Mouse (Mus musculus) megakaryocyte, embryonic 14.5 days (primary cell): ENCODE results near the gene Chst8. TPM values are rescaled to one million over a fixed set of nuclear protein-coding genes. Genes with fewer than 3 reads are reported as not detected.

Source experiments
- H3K27me3 ChIP-seq: replicated peaks from 2 replicates; pipeline ENCODE3; 2012; ENCODE audit warnings: inconsistent platforms
- H3K36me3 ChIP-seq: replicated peaks from 2 replicates; pipeline ENCODE3; 2012; ENCODE audit warnings: low read length, inconsistent platforms, mixed read lengths
- H3K4me1 ChIP-seq: 2 replicates; pipeline ENCODE4 v1.6.1; 2012; ENCODE audit warnings: inconsistent platforms
- H3K4me3 ChIP-seq: replicated peaks from 2 replicates; pipeline ENCODE3; 2012; ENCODE audit warnings: moderate library complexity, mild to moderate bottlenecking, inconsistent platforms
- H3K9me3 ChIP-seq: 2 replicates; pipeline ENCODE4 v1.6.1; 2012; ENCODE audit warnings: inconsistent platforms
- FLI1 ChIP-seq: IDR thresholded peaks from 2 replicates; pipeline ENCODE4 v1.6.1; 2012; ENCODE audit warnings: low read length, inconsistent platforms, mixed read lengths
- GATA1 ChIP-seq: IDR thresholded peaks from 3 replicates; pipeline ENCODE4 v1.6.1; 2012; ENCODE audit warnings: mixed read lengths, low read length, inconsistent platforms, borderline replicate concordance
- polyA plus RNA-seq: library from polyadenylated mRNA; stranded (reverse); fragments of >175 nt; gene quantifications from 2 replicates; pipeline ENCODE4 v1.2.3, GENCODE M21; 2012; ENCODE audit warnings: low replicate concordance; ENCODE audit not compliant: insufficient read depth

Chst8 gene
- polyA plus RNA-seq, 1 experiment, result 0.13 TPM

DNA sequence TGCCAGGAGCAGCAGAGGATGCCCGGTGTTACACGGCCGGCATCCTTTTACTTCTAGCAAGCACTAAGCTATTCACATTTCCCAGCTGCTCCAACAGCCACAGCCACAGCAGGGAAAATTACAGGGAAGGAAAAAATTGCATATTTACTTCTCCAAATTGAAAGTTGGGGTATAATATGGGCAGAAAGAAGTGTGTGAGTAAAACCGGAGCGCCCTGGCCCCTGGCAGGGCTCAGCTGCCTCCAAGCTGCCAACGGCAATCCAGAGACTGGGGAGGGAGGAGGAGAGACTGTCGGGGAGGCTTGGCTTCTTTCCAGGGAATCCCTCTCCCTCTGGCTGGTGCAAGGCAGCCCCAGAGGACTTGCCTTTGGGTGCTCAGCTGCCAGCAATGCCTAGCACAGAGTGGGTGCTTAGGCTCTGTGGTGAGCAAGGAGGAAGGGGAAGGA lies 53.1 kb downstream of the Chst8 start:
- no peak for TF ChIP-seq GATA1
- no peak for TF ChIP-seq FLI1
- H3K4me1 ChIP-seq, result no peaks in the 10 kb centered on the region
- H3K9me3 ChIP-seq, result peaks cover 33% of the 10 kb centered on the region
- H3K27me3 ChIP-seq, result no peaks in the 10 kb centered on the region
- no peaks in the 10 kb centered on the region for H3K36me3 ChIP-seq
- H3K4me3 ChIP-seq, result no peak overlapping the region

DNA sequence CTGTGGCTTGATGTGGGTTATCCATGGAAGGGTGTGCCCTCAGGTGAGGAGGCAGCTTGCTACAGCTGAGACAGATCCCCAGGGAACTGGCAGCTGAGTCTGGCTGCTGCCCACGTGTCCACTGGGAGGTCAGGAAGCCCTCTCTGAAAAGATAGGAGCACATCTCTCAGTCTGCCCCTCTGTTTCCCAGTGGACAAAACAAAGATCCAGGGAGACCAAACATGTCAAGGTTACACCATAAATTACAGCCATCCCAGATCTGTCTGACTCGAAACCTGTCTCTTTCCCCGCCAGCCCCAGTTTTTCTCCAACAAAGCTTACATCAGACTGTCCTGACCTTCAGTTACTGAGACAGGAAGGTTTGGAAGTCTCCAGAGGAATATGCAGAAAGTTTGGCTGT lies 53.8 kb downstream of the Chst8 start:
- Histone ChIP-seq H3K4me1 (no peaks in the 10 kb centered on the region), H3K27me3 (no peaks in the 10 kb centered on the region), H3K9me3 (peaks cover 40% of the 10 kb centered on the region), H3K4me3 (no peak overlapping the region), H3K36me3 (no peaks in the 10 kb centered on the region)
- TF ChIP-seq GATA1, result no peak
- TF ChIP-seq FLI1, result no peak

DNA sequence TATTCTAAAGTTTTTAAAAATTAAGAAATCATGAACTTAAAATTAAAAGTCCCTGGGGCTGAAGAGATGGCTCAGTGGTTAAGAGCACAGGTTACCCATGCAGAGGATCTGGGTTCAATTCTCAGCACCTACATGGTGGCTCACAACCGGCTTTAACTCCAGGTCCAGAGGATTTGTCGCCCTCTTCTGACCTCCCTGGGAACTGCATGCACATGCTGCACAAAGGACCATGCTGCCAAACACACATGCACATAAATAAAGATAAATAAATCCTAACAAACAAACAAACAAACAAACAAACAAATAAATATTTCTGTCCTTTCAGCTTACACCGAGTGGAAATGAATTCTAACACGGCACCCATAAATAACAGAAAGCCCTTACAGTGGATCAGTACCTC lies 55.0 kb downstream of the Chst8 start:
- H3K4me1 ChIP-seq, result no peaks in the 10 kb centered on the region
- H3K36me3 ChIP-seq, result no peaks in the 10 kb centered on the region
- H3K9me3 ChIP-seq, result peaks cover 47% of the 10 kb centered on the region
- TF ChIP-seq FLI1 (no peak), GATA1 (no peak)
- H3K4me3 ChIP-seq, result no peak overlapping the region
- H3K27me3 ChIP-seq, result no peaks in the 10 kb centered on the region

DNA sequence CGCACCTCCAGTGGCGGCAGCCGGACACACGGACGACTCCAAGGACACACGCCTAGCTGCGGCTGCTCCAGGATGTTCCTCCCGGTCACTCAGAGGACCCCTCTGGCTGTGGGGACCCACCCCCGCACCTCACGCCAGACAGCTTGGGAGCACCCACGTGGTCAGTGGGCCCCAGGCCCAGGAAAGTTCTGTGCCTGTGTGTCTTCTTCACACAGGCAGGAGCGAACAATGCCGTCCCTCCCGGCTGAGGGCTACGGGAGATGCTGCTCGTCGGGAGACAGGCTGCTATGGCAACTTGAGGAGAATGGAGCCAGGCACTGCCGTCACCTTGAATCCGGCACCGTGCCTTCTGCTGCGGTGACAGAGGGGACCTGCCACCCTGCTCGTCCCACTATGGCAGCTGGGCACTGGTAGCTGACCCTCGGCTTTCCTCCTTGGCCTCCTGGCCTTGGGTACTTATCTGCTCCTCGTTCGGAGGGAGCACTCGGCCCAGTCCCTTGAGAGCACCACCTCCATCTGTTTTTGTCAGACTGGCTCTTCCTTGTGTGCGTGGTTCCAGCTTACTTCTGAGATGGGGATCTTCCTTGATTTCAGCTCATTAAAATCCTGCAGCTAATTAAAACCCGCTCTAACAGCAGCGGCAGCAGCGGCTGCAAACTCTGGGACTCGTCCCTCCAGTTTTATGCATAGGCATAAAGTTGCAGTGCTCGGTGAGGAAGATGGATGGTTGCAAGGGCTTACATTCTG lies 59.2 kb downstream of the Chst8 start:
- TF ChIP-seq GATA1 (no peak), FLI1 (no peak)
- no peaks in the 10 kb centered on the region for H3K4me1 ChIP-seq
- H3K36me3 ChIP-seq, result no peaks in the 10 kb centered on the region
- H3K27me3 ChIP-seq, result no peaks in the 10 kb centered on the region
- H3K9me3 ChIP-seq, result peaks cover 43% of the 10 kb centered on the region
- H3K4me3 ChIP-seq, result peak overlapping the region; percentile 31

DNA sequence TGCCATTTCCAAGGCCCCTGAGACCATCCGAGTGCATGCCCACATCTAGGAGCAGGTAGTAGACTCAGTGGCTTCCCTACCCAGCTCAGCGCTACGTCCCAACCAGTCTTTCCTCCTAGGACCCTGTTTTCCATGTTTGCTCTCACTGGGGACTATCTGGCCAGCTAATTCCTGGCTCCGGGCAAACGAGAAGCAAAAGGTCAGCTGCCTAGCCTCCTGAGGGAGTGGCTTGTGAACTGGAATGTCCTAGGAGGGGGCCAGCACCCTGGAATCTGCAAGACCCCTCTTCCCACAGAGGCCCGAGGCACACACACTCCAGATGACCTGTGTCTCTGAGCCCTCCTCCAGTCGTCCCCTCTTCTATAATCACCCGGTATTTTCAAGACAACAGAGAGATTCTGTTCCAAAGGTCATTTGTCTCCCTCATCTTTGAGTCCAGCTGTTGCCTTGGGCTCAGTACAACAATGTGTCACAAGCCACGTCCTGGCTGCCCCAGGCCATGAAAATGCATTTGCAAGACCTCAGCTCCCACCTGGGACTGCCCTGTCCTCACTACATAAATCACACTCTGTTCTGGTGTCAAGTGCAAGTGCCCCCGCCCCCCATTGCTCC lies 60.3 kb downstream of the Chst8 start:
- H3K27me3 ChIP-seq, result no peaks in the 10 kb centered on the region
- no peaks in the 10 kb centered on the region for H3K4me1 ChIP-seq
- no peak overlapping the region for H3K4me3 ChIP-seq
- no peaks in the 10 kb centered on the region for H3K36me3 ChIP-seq
- TF ChIP-seq FLI1 (no peak), GATA1 (no peak)
- H3K9me3 ChIP-seq, result peaks cover 43% of the 10 kb centered on the region

DNA sequence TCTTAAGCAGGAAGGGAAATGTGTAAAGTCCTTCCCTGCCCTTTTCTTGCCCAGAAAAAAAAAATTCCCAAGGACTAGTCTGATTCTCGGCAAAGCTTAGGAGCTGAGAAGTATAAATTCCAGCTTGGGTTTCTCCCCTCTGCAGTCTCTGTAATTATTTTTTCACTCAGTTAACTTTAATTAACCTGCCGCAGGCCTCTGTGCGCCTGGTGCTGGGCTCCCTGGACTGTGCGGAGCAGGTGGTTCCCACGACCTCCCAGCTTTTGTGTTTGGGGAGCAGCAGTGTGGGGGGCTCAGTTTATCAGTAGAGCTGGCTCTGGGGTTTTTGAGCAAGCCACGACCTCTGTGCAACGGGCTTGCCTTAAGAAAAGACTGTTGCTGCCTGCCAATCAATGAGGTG lies 62.2 kb downstream of the Chst8 start:
- peaks cover 29% of the 10 kb centered on the region for H3K9me3 ChIP-seq
- no peaks in the 10 kb centered on the region for H3K4me1 ChIP-seq
- no peak overlapping the region for H3K4me3 ChIP-seq
- H3K36me3 ChIP-seq, result no peaks in the 10 kb centered on the region
- no peak for TF ChIP-seq GATA1
- TF ChIP-seq FLI1, result no peak
- no peaks in the 10 kb centered on the region for H3K27me3 ChIP-seq

DNA sequence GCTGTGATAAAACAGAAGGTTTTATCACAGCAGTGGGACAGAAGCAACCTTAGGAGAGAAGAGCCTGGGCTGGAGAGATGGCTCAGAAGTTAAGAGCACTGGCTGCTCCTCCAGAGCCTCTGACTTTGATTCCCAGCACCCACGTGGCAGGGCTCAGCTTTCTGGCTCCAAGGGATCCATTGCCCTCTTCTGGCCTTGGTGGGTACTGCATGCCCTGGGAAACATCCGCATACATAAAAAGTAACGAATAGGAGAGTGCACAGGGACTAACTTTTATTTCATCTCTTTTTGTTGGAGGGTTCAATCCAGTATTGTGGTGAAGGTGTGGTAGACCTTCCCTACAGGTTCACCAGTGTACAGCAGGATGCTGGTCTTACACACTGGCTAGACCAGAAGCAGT lies 62.8 kb downstream of the Chst8 start:
- H3K27me3 ChIP-seq, result no peaks in the 10 kb centered on the region
- no peaks in the 10 kb centered on the region for H3K4me1 ChIP-seq
- H3K9me3 ChIP-seq, result peaks cover 25% of the 10 kb centered on the region
- no peak for TF ChIP-seq GATA1
- no peak for TF ChIP-seq FLI1
- H3K36me3 ChIP-seq, result no peaks in the 10 kb centered on the region
- H3K4me3 ChIP-seq, result no peak overlapping the region

DNA sequence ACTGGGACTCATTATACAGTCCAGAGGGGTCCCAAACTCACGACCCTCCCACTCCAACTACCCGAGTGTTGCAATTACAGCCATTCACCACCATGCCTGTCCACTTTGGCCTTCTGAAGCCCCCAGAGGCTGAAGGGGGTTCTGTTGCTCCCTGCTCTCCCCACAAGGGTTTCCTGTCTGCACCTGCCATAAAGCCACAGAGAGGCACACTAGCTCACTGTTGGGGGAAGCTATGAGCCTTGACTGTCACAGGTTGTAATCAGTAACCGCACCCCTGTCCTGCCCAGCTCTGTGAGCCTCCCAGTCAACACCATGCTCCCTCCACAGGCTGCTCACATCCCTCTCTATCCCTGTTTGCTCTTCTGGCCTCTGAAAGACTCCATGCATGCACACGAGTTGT lies 64.0 kb downstream of the Chst8 start:
- no peaks in the 10 kb centered on the region for H3K4me1 ChIP-seq
- no peak for TF ChIP-seq FLI1
- no peak for TF ChIP-seq GATA1
- peaks cover 16% of the 10 kb centered on the region for H3K9me3 ChIP-seq
- H3K36me3 ChIP-seq, result no peaks in the 10 kb centered on the region
- no peak overlapping the region for H3K4me3 ChIP-seq
- H3K27me3 ChIP-seq, result no peaks in the 10 kb centered on the region

DNA sequence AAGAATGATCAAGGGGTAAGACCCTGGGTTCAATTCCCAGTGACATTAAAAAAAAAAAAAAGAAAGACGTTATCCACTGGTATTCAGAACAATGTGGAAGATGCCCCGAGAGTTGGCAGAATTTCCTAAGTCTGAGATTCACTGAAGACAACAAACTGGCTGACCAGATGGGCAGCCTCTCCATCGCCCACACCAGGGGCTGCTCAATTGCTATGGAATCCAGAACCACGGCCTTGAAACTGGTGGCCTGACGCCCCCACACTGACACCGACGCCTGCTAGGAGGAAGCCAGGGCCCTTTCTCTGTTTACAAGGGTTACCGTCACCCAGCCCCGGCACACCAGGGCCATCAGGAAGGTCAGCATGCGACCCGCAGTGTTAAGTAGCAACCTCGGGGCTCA lies 64.8 kb downstream of the Chst8 start:
- no peaks in the 10 kb centered on the region for H3K4me1 ChIP-seq
- H3K27me3 ChIP-seq, result no peaks in the 10 kb centered on the region
- TF ChIP-seq GATA1, result no peak
- TF ChIP-seq FLI1, result no peak

DNA sequence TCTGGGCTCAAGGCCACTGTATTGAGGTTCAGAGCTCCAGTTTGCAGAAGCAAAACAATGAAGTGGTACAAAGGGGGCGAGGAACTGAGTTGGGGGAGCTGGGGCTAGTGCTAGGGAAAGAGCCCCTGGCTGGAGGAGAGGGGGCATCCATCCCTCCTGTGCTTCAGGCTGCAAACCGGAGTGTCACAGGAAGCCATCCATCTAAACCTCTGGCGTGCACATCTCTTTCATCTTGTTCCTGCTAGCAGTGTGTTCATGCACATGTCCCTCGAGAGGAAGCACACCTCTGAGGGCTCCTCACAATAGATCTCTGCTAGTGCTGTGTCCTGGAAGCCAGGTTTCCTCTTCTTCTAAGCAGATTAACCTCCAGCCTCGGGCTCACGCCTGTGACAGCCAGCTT lies 65.9 kb downstream of the Chst8 start:
- H3K4me3 ChIP-seq, result no peak overlapping the region
- H3K4me1 ChIP-seq, result no peaks in the 10 kb centered on the region
- H3K27me3 ChIP-seq, result no peaks in the 10 kb centered on the region
- TF ChIP-seq FLI1, result no peak
- H3K36me3 ChIP-seq, result no peaks in the 10 kb centered on the region
- H3K9me3 ChIP-seq, result peaks cover 9% of the 10 kb centered on the region

More for the DNA sequence above, 64.8 kb downstream of the Chst8 start:
- H3K9me3 ChIP-seq, result peaks cover 13% of the 10 kb centered on the region
- no peaks in the 10 kb centered on the region for H3K36me3 ChIP-seq
- H3K4me3 ChIP-seq, result no peak overlapping the region

DNA sequence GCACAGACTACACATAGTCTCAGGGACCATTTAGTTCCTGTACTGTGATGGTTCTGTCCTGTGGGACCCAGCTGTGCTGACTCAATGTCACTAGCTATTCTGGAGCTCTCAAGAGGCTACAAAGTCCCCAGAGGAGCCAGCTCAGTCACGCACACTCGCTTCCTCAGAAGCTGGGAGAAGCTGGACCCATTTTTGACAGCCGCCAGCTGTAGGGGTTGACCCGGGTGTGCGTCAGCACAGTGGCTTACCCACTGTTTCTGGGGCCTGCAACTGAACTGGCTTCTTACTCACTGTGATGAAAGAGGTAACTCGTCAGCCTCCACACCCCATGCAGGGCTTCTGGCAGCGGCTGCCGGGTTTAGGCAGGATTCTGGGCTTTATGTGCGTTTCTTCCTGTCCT lies 66.3 kb downstream of the Chst8 start:
- Histone ChIP-seq H3K4me3 (no peak overlapping the region), H3K27me3 (no peaks in the 10 kb centered on the region), H3K36me3 (no peaks in the 10 kb centered on the region), H3K9me3 (peaks cover 9% of the 10 kb centered on the region), H3K4me1 (no peaks in the 10 kb centered on the region)
- TF ChIP-seq FLI1, result no peak
- no peak for TF ChIP-seq GATA1
